Mouse (Mus musculus) layer of hippocampus, adult 11-12 months (tissue): ENCODE results near the gene Tbx19.

ENCODE experiments used
- DNase-seq: peaks from one replicate; pipeline ENCODE4 v3.0.0; 2022; ENCODE audit warnings: low spot score

Gene Tbx19

DNA sequence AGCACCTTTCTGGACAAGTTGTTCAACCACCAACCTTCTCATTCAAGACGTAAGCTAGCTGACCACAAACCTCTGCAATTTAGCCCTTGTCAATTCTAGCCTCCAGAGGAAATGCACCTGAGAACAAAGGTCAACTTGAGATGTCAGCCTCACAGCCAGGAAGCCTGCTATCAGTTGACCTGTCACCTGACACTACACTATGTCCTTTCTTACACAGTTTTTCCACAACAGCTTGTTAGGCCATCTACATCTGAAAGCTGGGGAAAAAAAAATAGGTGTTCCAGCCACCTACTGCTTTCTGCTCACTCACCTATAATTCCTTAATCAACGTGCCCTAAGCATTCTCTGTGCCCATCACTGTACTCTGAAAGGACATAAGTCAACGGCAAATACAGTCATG lies 23.6 kb upstream of the Tbx19 start:
- DNase-seq = no peak

DNA sequence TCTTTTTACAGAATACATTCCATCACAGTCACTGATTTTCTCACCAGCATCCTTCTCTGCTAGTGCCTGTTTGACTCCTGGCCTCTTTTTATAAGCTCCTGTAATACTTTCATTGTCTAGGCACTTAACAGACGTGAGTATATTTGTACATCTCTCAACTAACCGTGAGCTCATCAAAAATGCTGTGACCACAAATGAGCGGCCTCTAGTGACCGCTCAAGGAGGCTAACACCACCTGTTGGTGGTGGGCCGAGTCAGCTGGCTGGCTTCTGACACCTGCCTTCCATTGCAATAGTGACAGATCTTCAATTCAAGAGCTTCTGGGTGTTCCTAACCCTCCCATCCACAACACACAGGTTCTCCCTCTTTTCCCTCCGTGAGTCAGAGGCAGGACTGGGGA lies 22.8 kb upstream of the Tbx19 start:
- DNase-seq = no peak

DNA sequence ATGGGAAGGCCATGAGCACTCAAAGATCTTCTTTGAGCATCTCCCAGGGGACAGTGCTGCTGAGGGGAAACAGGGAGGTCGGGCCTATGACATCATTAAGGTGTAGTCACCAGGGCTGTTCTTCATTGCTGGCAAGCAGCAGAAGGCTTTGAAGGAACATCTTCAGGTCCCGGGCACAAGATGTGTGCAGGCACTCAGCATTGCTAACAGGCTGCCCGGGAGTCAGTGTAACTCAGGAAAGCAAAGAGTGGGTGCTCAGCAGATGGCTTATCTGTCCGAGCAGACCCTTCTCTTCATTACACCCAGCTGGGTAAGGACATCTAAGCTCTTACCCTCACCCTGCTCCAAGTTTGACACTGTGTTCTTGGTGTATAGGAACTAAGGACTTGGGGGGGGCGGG lies 18.7 kb upstream of the Tbx19 start:
- DNase-seq = no peak

DNA sequence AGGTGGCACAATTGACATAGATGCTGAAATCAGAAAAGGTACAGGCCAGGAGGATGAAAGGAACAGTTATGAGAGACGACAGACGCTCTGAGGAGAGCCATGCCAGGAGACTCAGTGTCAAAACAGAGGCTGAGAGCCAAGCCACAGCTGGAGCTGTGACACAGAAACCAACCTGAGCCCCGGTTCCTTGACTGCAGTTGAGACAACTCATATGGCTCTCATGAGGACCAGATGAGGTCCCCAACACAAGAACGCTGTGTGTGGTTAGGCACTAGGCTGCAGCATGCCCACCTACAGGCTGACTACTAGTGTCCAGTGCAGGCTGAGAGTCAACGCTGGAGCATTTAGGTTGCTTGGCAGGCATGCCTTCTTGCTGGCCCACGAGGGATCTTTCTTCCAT lies 17.5 kb upstream of the Tbx19 start:
- no peak for DNase-seq

DNA sequence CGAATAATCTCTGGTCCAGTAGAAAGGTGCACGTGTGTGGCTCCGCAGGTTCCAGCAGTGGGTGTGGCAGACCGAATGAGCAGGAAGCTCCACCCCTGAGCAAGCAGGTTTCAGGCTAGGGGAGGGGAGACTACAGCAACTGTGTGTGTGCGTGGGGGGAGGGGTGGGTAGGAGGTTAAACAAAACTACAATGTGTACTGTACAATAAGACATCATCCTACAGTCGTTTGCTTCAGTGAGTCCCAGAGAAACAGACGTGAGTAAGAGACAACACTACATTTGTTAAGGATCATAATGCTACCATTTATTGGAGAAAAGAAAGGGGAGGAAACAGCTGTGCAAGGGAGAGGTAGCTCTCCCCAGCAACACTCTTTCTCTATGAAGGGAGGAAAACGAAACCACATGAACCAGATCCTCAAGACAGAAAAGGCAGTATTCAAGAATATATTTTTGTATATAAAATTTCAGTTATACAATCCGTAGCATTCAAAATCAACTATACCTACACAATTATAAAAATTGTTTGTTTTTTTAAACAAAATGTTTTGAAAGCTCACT lies 13.6 kb upstream of the Tbx19 start:
- DNase-seq = no peak

DNA sequence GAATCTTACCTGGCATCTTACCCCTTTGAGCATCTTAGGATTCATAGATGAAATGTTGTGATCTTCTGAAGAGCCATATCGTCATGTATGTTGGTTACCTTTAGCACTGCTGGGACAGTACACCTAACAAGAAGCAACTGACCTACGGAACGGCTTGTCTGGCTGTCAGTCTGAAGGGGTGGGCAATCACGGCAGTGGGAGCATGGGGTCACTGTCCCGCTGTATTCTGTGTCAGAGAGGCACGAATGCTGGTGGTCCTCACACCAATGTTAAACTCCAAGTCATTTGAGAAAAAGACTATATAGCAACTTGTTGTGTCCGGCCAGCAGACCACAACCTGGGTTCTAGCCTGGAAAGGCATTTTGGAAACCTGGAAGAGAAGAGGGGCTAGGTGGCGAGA lies 10.7 kb upstream of the Tbx19 start:
- DNase-seq = no peak

DNA sequence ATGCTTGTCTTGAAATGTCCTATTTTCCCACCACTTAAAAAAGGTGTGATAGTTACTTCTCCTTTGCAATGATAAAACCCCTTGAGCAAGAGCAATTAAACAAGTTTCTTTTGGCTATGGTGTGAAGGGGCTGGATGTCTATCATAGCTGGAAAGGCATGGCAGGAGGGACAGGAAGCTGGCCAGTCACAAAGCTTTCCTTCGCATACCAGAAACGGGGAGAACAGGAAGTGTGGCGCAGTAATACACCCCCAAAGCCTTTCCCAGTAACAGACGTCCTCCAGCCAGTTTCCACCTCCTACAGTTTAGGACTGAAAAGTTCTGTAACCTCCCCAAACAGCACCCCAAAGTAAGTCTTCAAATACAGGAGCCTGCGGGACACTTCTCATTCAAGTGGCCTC lies 9.6 kb upstream of the Tbx19 start:
- no peak for DNase-seq

DNA sequence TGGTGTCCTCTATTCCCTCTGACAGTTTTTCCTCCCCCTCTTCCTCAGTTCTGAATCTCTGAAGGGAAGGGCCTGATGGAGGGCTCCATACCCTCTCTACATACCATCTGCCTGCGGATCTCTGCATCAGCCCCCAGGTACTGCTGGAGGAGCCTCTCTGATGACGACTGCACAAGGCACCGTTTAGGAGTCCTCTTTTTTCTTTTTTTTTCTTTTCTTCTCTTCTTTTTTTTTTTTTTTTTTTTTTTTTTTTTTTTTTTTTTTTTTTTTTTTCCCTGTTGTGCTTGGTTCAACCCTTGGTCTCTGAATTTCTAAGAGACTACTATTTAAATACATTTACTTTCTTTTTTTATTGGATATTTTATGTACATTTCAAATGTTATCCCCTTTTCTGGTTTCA lies 8.9 kb upstream of the Tbx19 start:
- no peak for DNase-seq

DNA sequence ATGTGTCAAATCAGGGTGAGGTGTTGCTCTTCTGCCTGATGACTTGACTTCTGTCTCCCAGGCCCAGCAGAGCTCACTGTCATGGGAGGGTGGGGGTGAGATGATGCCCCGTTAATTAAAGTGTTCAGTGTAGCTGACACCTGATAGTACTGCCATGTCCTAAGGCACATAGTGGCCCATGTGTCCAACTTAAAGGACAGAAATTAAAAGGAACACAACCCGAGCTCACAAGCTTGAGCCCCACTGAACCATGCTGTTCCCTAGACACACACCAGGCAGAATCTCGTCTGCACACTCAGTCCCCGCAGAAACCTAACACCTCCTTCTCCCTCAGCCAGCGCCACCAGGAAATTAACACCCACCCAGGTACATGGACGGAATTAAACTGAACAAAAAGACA lies 4.3 kb upstream of the Tbx19 start:
- DNase-seq = no peak

DNA sequence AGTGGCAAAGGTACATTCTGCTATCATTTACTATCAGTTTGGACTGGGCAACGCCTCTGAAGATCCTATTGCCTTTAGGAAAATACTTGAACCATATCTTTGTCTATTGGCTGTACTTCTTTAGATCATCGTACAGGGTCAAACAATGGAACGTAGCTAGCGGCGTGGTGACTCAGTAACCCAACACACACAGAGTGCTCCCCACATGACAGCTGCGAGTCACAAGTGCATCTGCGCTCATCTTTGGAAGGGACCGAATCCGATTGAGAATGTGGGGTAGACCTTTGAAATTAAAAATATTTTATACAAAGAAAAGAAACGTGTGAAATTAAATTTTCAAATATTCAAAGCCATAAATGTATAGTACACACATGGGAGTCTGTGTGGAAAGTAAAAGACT lies 1.7 kb downstream of the Tbx19 start:
- DNase-seq = no peak

DNA sequence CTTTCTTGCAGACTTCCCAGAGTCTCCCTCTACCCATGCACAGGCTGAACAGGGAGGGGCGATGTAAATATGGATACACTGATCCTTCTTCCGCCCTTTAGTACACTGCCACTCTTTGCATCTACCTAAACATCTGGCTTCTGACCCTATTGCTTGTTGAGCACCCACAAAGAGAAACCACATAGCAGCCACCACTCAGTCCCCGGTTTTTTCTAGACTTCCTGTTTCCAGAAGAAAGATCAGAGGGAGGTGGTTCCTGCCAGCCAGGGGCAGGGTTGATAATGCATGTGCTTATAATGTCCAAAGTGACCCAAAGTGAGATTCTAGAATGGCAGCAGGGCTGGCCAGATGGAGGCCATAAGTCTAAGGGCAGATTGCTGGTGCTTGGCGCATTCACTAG lies 6.4 kb downstream of the Tbx19 start:
- no peak for DNase-seq

DNA sequence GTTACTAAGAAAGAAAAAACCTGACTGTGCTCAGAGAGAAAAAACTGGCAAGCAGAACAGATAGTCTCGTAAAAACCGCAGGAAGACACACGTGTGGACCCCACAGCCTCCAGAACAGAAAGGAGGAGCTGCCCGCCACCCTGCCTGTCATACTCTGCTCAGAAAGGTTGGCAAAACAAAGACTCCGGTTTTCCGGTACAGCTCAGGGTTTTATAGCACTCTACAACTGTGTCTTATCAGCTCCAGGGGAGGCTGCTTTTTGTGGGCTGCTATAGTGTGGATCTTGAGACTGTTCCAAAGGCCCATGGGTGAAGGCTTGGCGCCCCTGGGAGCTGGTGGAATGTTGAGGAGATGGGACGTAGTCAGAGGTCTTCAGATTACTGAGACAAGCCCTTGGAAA lies 9.4 kb downstream of the Tbx19 start:
- no peak for DNase-seq

DNA sequence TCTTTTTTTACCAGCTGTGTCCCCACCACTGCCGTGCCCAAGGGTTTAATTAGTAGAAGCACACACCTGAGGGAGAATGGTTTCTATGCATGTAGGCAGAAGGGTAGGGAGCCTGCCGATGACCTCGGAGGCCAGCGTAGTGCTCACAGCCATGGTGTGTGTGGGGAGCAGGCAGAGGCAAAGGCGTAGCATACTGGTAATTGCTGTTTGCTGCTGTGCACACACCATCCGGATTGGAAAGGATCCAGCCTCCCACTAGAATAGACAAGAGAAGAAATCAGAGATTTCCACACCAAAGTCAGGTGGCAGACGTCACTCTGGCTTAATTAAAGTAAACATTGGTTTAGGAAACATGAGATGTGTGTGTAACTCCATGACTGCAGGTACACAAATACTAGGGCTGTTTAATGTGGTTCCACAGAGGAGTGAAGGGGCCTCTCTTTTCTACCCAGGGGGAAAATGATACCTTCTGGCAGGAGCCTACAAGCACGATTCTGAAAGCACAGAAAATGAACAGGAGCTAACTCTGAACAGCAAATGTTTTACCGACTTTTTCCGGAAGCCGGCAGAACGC lies 18.1 kb downstream of the Tbx19 start:
- DNase-seq = no peak

DNA sequence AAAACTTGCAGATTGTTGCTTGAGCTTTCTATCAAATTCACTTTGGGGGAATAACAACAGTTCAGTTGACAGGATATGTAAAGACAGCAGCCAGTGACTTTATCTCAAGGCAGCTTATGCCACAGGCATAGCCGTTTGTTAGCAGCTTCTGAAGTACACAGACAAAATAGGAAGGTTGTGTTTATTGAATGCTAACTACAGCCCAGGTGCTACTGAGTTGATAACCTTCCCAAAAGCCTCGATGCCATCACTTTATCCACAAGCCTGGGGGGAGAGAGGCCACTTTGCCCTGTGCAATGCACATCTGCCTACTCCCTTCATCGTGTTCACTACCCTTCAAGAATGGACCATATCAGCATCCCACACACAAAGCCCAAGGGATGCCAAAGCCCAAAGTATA lies 20.3 kb downstream of the Tbx19 start:
- no peak for DNase-seq

DNA sequence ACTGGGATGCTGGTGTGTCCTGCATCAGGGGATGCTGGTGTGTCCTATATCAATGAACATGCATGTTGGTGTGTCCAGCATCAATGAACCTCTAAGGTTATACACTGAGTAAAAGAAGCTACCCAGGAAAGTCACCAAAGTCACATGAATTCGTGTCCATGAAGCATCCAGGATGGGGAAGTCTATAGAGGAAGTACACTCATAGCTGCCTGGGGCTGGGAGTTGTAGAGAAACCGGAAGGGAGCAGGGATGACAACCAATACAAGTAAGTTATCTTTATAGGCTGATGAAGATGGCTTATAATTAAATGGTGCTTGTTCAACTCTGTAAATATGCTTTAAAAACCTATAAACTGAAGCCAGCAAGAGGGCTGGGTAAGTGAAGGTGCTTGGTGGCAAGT lies 26.7 kb downstream of the Tbx19 start:
- DNase-seq = no peak

DNA sequence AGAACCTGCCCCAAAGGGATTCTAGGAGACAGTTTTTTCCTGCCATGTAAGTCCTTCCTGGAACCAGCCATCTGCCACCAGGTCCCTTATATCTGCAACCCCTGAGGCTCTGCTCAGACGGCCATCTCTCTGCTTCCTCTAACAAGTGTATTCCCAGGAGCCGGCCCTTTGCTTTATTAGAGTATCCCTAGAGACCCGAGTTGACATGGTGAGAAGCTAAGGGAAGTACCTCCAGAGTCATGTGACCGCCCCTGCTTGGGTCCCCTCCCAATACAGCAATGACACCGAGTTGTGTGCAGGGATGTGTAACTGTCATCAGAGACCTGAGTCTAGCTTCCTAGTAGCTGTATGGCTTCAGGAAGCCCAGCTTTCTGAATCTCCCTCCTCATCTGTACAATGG lies 27.3 kb downstream of the Tbx19 start:
- DNase-seq = no peak

DNA sequence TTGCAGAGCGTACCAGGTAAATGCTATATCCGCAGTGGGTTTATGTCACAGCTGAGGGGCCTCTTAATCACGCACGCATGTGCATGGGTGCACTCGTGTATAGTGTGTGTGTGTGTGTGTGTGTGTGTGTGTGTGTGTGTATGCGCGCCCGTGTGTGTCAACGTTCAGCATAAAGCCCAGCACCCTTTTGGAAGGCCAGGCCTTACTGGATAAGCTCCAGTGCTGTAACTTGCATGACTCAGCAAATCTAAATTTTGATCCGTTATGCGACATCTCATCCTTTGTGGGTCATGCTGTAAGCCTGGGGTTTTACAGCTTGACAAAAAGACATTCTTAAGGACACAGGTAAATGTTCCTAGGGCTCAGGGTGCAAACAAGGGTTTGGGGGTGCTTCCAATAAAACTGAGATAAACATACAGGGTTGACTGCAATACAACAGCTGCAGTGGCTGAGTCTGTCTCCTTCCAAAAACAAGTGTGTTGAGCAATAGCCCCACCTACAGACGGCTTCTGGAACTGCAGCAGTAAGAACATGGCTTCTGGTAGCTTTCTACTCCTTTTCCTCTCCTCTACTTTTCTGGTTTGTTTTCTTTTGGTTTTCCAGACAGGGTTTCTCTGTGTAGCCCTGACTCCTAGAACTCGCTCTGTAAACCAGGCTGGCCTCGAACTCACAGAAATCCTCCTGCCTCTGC lies 28.2 kb downstream of the Tbx19 start:
- peak; percentile 88 for DNase-seq

DNA sequence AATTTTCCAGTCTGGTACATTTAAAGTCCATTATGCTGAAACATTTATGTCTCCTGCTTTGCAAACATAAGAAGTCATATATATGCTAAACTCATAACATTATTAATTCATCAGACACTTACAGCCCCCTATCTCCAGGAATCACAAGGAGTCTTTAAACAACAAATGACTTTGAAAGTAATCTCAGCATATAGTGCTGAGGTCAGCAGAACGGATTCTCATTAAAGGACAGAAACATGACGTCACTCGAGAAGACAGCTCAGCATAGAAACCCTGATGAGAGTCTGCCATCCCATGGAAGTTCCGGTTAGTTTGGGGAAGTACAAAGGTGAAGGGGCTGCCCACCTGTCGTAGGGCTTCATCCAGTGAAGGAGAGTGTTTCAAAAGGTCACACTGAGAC lies 31.0 kb downstream of the Tbx19 start:
- DNase-seq = no peak

DNA sequence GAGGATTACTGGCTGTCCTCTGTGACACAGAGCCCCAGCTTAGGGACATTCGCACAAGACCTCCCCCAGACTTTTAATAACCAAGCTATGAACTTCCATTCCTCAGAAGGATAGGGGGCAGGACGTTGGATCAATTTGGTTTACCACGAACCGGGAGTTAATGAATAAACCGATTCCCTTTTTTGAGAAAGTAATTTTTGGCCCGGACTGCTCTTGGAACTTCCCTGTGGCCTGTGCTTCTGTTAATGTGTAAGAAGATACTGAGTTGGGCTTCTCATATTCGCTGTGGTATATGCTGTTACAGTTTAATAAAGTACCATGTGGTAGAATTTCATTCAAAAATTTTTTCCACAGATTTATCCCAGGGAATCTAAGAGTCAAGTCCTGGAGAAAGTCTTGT lies 39.5 kb downstream of the Tbx19 start:
- DNase-seq = no peak

DNA sequence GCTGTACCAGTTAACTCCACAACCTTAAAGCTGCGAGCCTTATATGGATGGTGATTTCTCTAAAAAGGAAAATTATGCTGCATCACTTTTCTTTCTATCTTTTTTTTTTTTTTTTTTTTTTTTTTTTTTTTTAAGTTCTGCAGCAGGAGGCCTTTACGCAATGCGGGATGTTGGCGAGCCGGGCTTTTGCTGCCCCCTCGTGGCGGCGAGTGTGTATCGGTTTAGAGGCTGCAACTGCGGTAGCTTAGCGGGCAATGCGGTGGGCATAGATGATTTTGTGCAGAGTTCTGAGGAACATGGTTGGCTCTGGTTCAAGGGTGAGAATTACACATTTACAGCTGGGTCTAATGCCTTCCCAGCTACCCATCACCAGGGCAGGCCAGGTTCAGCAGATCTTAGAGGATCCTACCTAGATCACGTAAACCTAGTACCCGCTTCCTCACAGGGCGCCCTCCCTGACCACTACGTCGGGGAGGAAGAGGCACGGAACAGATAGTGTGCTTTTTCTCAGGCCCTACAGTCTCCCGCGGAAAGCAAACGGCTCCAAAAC lies 40.1 kb downstream of the Tbx19 start:
- DNase-seq = peak; percentile 85

DNA sequence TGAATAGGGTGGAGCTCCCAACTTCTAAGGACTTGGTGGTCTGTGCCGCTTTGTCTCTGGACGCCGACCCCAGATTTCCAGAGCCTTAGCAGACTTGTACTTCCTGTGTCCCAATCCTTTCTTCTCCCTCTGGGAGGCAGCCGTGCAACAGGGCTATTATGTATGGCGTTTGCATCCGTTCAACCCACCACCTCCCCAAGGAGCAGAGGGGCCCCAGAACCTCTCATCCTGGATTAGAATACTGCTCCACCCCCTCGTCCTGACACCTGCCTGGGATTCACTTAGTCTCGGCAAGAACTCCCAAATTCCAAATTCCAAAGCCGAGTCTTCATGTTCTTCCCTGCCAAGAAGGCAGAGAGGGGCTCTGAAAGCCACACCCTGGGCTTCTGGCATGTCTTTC lies 40.8 kb downstream of the Tbx19 start:
- DNase-seq = no peak

DNA sequence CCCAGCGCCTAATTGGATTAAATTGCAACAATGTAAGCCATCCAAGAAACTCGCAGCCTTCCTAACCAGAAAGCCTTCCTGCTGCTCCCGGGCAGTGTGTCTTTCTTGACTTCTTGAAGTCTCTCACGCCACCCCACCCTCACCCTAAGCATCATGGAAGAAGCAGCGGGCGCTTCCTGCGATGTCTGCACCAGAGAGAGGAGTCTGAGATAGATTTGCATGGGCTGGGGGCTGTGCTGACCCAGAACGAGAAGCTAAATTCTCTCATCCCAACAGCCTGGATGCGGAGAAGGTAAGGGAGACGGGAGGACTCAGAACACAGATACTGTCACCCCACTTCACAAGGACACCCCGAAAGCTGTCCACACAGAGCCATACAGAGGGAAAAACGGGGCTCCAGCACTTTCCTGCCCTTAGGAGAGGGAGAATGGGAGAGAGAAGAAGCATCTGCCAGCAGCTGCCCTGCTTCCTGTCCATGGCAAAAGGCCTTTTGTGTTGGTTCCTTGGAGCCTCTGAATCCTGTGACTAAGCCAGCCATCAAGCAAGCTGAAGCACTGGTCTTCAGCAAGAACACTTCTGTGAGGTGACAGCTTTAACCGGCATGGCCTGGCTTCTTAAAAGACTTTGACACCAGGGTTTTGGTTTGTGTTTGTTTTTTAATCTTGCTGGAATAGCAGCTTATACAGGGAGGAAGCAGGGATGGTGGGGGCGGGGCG lies 41.4 kb downstream of the Tbx19 start:
- no peak for DNase-seq
